Mouse (Mus musculus): ENCODE data around the gene Ackr3.

- no peak for TF ChIP-seq NELFE (IDR thresholded peaks at IDR 0.05; ENCODE audit: low read depth, low read length)
- no peak for TF ChIP-seq HCFC1 (IDR thresholded peaks at IDR 0.05; ENCODE audit: low read depth, low read length)
- no peak for TF ChIP-seq MAX (IDR thresholded peaks at IDR 0.05; ENCODE audit: low read length)
- no peak for TF ChIP-seq ZKSCAN1 (IDR thresholded peaks at IDR 0.05; ENCODE audit: borderline replicate concordance, low read depth, low read length)
- TF ChIP-seq CTCF (conservative IDR thresholded peaks at IDR 0.05 in 1 of 2, IDR thresholded peaks at IDR 0.05 in 1 of 2; ENCODE audit: low read depth in 2 of 2, low read length in 2 of 2) = no peak
- no peak for TF ChIP-seq EP300 (IDR thresholded peaks at IDR 0.05; ENCODE audit: low read length)
- no peak for TF ChIP-seq MAFK (IDR thresholded peaks at IDR 0.05; ENCODE audit: insufficient replicate concordance, low read length)
- no peak for TF ChIP-seq UBTF (IDR thresholded peaks at IDR 0.05; ENCODE audit: low read depth, low read length)
- no peak for TF ChIP-seq POLR2A (IDR thresholded peaks at IDR 0.05; ENCODE audit: low read depth, low read length)
- no peak for TF ChIP-seq USF1 (IDR thresholded peaks at IDR 0.05; ENCODE audit: low read depth, low read length)
- no peak for TF ChIP-seq BHLHE40 (IDR thresholded peaks at IDR 0.05; ENCODE audit: low read depth, low read length)
- no peak for TF ChIP-seq RAD21 (IDR thresholded peaks at IDR 0.05; ENCODE audit: low read depth, low read length)
These were observed 41.4 kb upstream of the Ackr3 start for GRCm38 (mm10) chr1:90162379-90162857.

Data from CH12.LX (cell line).